Mouse (Mus musculus): Measurements from ENCODE around the gene Cog5.

Cog5 gene

DNA sequence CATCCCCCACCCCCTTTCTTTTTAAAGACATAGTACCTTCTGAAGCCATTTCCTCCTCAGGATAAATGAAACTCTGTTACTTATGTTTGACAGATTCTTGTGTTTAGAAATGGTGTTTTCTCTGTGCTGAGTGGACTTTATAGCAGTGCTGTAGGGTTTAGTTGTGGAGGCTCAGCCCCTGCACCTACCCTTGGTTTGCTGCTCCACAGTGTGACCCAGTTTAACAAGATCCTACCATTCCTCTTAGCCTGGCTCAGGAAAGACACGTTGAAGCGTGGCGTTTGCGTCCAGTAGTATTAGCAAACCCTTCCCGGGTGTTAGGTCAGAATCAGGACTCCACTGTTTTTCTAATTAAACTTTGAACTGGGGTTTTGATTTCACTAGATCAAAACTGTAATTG, 241.6 kb downstream of the Cog5 start:
- no peak for DNase-seq

DNA sequence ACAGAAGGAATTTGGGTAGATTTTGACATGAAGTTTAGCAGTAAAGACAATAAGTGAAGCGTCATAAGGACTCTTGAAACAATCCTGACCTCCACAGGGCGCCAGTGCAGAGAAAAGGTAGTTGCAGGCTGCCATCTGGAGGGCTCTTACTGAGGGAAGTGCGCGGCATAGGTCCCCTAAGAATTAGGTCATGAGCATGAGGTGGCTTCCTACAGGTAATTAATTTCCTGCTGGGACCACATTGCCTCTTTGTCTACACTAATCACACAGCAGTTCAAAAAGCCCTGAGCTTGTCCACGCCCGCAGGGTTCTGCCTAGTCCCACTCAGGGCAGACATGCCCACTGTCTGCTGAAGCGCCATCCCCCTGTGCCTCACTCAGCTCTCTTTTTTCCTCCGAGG, 242.3 kb downstream of the Cog5 start:
- DNase-seq = no peak

DNA sequence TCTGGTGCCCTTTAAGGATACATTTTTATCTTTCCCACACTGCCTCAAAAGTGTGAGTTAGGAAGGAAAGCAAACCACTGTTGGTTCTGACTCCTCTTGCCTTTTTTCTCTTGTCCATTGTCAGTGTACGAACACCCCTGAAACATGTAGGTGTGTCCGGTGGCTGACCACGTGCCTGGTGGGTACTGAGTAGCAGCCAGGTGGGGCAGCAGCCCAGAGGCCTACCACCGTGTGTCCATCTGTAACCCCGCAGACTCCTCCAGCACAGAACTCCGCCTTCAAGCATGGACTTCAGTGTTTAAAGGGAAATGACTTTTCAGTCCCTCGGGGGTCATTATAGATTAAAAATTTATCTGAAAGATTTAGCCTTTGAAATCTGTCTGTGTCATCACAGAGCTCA, 242.8 kb downstream of the Cog5 start:
- DNase-seq = no peak

DNA sequence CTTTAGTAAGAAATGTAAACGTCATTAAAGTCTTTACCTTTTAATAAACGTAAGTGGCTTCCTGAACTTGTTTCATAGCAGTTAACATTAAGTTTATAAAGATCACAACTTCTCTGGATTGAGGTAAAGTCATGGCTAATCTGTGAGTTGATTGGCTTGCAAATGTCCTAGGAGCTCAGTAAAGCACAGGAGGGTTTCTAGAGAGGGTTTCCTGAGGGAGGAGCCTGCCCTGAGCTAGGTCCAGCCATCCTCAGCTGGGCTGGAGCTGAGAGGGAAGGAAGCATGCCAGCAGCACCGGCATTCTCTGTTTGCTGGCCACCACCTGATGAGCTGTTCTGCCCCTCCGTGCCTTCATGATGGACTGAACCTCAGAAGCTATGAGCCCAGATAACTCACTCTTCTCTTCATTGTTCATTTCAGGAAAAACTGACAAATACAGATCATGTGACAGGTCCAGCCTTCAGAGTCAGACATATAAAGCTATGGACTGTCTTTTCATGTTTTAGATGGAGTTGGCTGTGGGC, 245.8 kb downstream of the Cog5 start:
- no peak for DNase-seq

DNA sequence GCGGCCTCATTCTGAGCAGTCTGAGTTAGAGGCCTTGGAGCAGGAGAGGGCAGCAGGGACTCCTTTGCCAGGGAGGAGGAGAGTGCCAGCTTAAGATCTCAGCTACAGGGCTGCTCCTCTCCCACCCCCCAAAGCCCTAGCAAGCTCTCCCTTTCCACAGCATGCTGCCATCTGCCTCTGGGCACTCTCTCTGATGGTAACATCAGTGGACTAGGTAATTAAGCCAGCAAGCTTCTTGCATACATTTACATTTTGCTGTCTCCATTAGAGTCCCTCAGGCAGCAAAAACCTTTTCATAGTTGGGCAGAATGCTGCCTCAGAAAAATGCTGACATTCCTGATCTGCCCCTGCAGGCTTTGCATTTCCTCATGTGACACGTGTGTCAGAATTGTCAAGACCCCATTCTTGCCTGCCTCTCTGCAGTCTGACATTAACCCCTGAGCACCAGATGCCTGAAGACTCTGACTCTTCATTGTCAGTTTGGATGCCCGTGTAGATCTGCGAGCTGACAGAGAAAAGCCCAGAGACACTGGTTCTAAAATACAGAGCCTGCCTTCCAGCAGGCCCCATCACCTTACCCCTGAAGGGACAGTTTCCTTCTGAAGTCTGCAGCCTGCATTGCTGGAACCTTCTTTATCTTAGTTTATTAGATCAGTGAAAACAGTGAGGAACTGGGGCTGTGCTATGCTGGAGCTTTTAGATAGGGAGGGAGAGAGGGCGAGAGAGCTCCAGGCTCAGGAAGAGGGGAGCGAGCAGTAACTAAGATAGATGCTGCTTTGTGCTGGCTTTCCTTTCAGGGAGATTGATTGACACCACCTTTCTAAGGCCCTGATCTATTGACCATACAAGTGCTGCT, 251.3 kb downstream of the Cog5 start:
- no peak for DNase-seq

DNA sequence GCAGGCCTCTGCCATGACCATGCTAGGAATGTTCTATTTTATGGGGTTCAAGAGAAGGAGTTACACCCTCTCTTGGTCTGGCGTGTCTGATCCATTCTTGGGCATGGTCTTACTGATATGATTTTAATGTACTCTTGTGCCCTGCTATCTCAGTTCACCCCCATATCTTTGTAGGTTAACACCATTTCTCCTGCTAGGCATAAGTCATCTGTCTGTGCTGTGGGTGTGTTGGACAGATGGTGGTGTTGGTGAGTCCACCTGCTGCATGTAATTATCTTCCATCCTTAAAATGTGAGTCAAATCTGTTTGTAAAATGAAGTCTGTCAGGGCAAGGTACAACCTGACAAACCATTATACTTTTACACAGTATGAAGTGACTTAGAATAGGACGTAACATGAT, 252.8 kb downstream of the Cog5 start:
- no peak for DNase-seq

DNA sequence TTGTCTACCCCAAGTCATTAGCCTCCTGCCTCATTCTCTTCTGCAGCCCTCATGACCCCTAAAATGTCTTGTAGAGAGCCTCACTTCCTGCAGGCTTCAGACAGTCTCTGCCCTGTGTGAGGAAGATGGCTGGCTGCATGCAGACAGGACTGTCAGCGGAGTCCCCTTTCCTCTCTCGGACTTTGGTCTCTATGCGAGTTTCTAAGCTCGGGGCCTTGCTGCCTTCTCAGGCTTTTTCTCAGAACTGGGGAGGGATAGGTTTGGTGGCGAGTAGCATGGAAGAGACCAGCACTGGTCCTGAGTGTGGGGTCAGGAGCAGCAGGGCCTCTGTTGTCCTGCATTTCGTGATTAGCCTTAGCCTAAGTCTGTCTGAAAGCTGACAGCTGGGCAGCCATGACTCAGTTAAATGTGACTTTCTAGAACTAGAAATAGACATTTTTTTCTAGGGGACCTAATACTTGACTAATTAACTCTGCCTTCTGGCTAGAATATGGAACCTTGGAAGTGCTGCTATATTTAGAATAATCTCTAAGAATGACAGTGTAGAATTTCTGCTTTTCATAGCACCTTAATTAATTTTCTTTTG, 258.4 kb downstream of the Cog5 start:
- DNase-seq = peak in 1 of 2 experiments; percentile 25

DNA sequence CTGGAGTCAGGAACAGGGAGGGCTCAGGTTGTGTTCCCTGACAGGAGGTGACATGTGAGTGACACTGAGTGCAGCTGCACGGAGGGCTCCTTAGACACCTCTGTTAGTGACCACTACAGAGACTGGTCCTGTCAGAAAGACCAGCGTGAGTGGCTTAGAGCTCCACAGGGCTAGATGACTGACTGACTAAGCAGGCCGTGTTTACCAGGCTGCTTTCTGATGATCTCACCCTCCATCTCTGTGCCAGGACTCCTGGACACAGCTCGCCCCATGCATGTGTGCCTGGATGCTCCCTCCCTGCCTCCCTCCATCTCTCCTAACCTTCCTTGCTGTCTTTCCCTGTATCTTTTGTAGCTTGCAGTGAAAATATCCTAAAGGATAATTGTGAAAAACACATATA, 258.9 kb downstream of the Cog5 start:
- DNase-seq = peak in 1 of 2 experiments; percentile 35

DNA sequence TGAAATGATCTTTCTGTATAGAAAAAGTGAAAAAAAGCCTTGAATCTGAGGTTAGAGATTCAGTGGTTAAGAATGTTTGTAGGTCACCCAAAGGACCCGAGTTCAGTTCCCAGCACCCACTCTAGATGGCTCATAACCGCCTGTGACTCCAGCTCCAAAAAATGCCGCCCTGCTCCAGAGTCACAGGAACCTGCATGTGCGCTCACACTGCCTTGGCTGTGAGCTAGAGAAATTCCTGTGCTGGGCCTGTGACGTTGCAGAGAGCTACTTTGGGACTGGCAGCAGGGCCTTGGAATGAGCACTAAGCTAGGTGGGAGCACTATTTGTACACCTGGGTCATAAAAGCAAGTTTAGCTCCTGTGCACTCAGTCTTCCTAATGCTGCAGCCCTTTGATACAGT, 262.0 kb downstream of the Cog5 start:
- no peak for DNase-seq

DNA sequence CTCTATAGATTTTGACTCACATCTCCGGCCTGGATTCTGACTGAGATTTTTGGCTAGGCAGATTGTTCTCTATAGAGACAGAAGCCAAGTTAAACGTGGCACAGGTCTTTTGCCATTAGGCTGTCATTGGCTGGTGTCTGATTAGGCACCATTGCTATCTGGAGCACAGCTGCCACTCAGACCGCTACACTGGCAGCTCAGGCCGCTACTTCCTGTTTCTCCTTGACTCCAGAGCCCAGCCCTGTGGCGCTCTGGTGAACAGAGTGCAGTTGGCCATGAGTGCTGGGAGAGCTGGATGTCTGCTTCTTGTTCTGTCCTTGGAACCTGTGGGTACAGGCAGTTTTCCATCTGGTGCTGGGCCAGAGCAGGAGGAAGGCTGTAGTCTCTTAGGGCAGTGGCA, 262.6 kb downstream of the Cog5 start:
- peak; percentile 12 to 34 for DNase-seq

DNA sequence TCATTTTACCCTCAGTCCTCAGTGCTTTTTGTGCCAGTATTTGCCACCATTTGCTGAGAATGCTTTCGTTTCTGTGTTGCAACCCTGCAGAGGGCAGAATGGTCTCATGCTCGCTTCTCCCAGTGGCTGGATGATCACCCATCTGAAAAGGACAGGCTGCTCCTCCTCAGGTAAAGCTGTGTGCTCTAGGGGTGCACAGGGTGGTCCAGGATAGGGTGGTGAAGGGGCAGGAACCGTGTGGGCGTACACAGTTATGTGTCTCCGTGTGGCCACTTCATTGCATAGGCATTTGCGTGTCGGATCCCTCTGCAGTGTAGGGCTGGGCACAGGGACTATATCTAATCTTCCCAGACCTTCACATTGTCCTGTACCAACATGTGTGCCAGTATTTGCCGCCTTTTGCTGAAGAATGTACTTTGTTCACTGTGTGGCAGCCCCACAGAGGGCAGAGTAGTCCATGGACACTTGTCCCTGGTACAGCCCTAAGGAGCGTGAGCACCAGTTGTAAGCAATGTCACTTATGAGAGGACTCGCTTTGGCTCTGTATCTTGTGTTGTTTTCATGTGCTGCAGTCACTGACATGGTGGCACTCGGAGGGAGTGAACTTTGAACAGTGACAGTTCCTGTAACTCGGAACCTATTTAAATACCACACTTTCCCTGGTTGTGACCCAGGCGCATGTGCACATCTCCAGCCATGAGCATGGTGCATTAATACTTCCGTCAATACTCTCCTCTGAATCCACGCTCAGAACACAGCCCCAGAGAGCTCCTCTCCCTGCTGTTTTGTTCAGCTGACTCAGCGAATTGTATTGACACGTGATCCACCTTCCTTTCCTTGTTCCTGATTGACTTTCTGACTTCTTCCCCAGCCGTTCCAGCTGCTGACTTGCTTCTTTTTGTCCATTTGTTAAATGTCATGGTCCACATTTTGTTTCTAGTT, 266.1 kb downstream of the Cog5 start:
- peak; percentile 37 to 45 for DNase-seq

DNA sequence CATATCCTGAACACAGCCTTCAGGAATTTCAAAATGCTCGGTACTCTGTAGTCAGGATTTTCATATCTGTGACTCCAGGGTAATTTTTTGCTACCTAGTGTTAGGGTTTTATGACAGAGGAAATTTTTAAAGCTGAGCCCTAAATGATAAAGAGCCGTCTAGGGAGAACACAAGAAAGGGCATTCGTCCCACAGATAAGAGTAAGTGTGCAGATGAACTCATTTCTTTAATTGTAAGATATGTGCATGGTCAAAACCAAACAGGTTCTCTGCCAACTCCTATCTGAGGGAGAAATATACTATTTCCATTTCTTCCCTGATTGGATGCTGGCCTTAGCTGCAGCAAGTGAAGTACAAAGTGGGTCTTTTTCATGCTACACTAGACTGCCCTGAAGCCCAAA, 269.5 kb downstream of the Cog5 start:
- no peak for DNase-seq

DNA sequence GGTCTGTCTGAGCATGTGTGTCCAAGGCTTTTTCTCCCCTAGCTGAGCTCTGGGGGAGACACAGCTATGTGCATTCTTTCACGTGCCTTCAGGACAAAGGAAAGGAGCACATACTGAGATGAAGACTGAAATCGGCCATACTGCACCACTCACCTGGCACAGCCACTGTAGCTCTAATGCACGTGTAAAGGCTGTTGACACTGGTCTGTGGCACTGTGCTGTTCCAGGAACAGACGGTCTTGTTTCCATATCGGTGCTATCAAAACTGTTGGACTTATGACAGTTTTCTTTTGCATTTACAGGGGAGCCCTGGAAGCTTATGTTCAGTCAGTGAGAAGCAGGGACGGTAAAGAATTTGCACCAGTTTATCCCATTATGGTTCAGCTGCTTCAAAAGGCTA, 270.7 kb downstream of the Cog5 start:
- no peak for DNase-seq

DNA sequence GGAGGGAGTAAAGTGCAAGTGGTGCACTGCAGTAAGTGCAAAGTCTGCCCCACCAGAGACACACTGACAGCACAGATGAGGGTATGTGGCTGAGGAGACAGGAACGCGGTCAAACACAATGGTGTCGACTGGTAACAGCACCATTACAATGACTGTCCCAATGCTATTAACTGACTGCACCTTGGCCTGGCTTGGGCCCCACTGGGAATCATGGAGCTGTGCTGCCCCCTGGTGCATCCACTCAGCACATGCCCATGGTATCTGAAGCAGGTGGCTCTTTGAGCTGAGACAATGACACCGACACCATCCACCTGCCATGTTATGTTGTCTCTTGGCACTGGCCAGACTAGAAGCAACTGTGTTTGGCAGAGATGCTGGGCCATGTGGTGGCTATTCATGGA, 272.0 kb downstream of the Cog5 start:
- peak in 1 of 2 experiments; percentile 77 for DNase-seq

DNA sequence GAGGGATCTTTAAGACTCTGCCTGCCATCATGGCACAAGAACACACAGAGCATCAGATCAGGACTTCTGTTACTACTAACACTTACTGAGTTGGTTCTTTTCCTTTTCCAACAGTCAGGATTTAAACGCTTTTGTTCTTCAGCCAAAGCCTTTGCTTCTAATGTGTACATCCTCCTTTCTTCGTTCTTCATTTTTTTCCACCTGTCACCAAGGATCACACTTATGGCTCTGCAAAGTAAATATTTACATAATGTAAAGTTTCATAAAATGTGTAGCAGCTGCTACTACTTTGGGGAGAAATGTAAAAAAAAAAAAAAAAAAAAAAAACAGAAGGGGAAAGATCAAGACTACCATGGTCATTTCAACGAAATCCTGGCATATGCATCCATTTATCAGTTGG, 273.8 kb downstream of the Cog5 start:
- no peak for DNase-seq

DNA sequence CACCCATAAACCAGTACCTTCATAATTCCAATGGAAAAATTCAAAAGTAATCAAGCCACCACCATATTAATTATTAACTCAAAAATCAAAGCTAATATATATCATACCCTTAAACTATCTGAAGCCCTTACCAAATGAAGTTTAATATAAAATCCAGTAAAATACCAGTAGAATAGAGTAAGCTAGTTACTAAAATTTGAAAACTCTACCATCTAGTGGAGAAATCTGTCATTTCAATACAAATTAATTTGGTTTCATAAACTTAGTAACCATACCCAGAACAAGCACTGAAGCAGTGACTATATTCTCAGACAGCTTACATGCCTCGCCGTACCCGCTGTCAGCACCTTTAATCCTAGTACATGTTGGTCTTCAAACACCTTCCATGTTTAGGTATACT, 277.1 kb downstream of the Cog5 start:
- DNase-seq = no peak

DNA sequence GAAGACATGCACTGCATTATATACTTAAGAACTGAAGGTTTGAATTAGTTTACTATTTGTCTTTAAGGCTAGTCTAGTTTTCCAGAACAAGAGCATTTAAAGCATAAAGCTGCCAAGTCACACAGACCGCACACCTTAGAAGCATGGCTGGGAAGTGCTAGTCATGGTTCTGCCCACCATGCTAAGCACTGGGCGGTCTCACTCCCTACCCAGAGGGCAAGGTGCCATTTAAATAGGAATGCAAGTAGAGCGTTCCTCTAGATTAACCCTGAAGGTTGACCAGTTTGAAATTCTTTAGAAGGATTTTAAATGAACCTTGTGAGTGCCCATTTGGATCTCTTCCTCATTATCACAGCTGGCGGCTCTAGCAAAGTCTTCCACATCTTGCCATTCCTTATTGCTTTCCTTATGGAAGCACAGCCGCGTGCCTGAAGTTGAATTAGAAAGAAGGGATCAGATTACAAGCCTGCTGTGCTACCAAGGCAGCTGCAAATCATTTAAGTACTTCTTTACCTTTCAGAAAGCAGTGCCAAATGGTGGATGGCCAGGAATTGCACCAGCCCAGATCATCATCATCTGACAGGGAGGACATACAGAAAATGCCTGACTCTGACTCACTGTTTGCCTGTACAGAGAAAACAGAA, 282.1 kb downstream of the Cog5 start:
- DNase-seq = no peak

DNA sequence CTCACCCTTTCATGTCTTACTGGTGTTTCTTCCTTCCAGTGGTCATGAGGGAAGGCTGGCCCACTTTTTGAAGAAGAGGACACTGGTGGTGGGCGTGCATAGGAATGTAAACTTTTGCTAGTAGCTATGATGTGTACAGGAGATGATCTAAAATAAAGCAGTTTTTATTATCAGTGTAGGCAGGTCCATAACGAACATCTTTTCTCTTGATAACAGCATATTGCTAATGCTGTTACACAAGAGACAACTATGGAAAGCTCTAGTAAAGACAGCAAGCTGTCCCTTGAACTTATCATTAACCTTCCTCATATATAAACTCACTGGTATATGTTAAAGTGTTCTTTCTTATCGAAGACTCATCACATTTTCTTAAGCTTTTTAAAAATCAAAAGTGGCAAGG, 282.9 kb downstream of the Cog5 start:
- DNase-seq = no peak

DNA sequence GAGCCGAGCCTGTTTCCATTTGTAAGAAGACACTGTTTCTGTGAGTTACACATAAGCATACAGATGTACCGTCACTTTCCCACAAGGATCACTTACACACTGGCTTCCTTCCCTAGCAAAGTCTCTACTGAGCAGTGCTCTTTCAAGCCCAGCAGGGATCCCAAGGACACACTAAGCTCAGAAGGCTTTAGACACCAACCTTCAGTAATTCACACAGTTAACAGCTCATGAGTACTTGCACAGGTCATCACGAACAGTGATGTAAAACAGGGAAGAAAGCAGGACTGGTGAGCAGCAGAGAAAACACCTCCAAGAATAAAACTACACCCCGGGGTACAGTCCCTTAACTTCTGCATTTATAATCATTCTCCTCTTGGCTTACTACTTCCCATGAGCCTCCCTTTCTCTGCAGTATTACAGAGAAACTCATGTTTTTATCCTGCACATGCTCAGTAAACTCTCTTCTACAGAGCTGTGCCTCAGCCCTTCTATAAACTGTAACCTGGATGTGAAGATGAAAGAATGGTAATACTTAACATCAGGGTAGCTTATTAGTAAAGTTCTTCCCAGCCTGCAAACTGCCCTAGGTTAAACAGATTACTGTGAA, 283.8 kb downstream of the Cog5 start:
- DNase-seq = no peak

DNA sequence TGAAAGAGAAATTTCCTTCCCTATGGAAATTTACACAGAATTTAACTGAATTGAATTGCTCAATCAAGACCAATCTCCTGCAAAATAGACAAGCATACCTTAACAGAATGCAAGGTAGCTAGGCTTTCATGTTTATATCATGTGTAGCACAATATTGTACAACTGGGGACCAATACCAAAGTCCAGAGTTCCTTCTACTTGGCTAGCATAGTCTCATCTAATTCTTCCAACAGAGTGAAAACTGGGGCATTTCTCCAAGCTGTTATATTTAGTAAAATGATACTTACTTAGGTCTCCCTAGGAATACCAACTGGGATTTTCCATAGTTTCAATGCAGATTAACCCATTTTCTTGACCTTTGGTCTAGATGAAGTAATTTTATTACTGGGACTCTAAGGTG, 284.4 kb downstream of the Cog5 start:
- peak in 1 of 2 experiments; percentile 20 for DNase-seq

DNA sequence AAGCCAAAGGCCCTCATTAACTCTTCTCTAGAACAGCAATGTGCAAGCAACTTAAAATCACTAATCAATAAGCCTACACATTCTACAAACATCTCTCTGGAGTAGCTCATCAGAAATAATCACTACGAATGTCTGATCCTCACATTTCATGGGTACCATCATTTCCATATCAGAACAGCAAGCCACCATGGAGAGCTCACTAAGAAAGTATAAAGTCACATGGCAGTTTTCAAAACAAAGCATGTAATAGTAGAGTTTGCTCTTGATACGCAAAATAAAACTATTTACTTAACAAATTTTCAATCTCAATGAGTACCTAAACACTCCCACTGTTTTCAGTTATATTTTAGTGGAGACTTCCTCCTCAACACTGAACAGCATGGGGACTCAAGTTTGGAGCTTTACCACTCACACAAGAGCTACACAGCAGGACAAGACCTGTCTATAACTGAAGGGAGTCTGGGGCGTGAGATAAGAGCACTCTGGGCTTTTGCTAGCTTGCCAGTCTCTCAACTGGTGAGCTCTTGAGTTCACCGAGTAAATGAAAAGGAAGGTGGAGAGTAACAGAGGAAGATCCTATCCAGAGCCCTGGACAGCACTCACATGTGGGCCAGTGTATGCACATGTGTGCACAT, 288.5 kb downstream of the Cog5 start:
- no peak for DNase-seq

DNA sequence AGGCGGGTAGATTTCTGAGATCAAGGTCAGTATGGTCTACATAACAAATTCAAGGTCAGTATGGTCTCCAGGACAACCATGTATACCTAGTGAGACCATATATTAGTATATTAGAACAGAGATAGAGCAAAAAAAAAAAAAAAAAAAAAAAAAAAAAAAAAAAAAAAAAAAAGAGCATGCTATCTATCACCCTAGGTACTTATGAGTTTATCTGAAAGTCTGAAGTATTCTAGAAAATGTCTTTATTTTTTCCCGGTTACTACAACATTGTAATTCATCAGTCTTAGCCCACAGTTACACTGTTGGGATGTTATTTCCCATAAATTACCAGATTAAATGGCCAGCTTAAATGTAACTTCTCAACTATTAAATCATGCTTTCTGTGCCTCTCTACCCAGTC, 289.7 kb downstream of the Cog5 start:
- no peak for DNase-seq

Measured in kidney, postnatal 36 days (tissue).